Mouse (Mus musculus) adrenal gland, adult 2 months (tissue): ENCODE data around the gene Ppp4c. TPM values are rescaled to one million over a fixed set of nuclear protein-coding genes. Genes with fewer than 3 reads are reported as not detected.

Experiments used
- DNase-seq: peaks from one replicate; pipeline ENCODE4 v3.0.0; 2021
- long read RNA-seq: library from polyadenylated mRNA; stranded (forward); transcript quantifications from one replicate; pipeline ENCODE4 v2.0.0, GENCODE M21; 2021
- polyA plus RNA-seq: library from polyadenylated mRNA; depleted of rRNA; stranded (reverse); fragments of >200 nt; gene quantifications from 2 replicates; pipeline ENCODE4 v1.2.3, GENCODE M21; 2012; rRNA removed
- total RNA-seq, 2 experiments: library from RNA; stranded (reverse); gene quantifications; 2 replicates each; pipeline ENCODE4 v1.2.3; 2021

Gene Ppp4c
- total RNA-seq (10 to 100 TPM; 77.4 to 86.0 TPM), polyA plus RNA-seq (89.8 and 92.4 TPM in 2 replicates)
- long read RNA-seq, transcript Ppp4c-201 (9 exons, 1,359 nt), result major isoform, 54 of 76 reads
- long read RNA-seq, transcript Ppp4c-211 (8 exons, 1,400 nt), result minor isoform, 13 of 76 reads
- long read RNA-seq, partial matches to known transcripts, result 1 of 76 reads
- long read RNA-seq, other reads (novel, unspliced or antisense), result 7 of 76 reads

- DNase-seq, result peak; percentile 97
These were observed at the start of gene Ppp4c for GRCm38 (mm10) chr7:126791851-126792720. Gene Ppp4c, minus strand, starts transcription at chr7:126792496.

- no peak for DNase-seq
These were observed 41.0 kb upstream of the Ppp4c start for GRCm38 (mm10) chr7:126833294-126833693.

DNA sequence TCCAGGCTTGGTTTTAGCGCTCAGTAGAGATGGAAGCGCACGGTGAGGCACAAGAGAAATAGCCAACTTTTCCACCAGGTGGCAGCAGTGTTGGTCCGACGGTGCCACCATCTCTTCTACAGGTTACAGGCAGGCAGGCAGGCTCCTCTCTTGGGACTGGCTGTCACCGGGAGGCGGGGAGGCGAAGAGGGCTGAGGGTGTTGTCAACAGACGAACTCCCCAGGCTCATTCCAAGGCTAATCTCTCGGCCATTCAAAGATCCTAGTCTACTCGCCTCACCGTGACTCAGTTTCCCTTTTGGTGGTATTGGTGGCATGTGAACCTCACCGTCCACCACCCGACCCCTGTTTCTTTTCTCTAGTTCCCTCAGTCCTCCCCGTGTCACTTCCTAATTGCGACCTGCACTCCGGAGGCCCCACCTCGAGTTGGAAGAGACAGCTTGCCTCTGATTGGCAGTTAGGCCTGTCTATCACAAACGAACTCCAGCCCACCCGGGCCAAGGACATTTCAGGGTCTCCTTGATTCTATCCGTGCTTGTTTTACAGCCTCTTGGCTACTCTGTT is 39.8 kb upstream of the Ppp4c start:
- DNase-seq, result peak; percentile 77

GRCm38 (mm10) chr7:126831539-126831938 is 39.2 kb upstream of the Ppp4c start, which contains the start of gene 4930451I11Rik:
Gene 4930451I11Rik, minus strand, starts transcription at chr7:126831639.
- no peak for DNase-seq

DNA sequence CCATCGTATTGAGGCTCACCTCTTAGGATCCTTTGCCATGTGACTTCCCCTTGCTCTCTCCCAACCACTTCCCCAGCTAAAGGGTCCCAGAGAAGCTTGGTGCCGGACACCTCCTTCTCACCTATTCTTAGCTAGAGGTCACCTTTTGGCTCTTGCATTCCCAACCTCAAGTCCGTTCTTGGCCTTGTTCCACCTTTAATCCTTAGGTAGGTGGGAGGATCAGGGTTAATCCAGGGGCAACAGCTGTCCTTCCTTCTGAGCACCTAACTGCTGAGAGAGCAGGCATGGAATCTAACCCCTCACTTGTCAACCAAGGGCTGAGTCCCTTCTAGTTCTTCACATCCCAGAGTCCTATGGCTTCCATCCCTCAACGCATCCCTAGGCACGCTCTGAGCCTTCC is 33.7 kb upstream of the Ppp4c start:
- DNase-seq, result no peak

DNA sequence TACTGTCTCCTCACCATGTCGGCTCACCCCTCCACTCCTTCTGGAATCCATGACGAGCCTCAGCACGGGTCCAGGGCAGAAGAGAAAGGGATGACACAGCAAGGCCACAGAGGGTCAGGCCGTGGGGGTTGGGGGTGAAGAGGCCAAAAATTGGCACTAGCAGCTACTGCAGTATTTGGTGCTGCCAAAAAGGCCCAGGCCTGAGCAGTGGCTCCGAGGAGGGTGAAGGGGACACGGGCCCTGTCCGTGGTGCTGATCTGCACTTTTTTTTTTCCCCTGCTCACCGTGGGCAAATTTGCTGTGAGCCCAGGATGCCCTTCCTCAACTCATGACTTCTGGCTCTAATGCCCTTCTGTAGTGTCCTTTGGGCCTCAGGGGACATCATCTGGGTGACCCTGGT is 33.1 kb upstream of the Ppp4c start:
- DNase-seq, result no peak

DNA sequence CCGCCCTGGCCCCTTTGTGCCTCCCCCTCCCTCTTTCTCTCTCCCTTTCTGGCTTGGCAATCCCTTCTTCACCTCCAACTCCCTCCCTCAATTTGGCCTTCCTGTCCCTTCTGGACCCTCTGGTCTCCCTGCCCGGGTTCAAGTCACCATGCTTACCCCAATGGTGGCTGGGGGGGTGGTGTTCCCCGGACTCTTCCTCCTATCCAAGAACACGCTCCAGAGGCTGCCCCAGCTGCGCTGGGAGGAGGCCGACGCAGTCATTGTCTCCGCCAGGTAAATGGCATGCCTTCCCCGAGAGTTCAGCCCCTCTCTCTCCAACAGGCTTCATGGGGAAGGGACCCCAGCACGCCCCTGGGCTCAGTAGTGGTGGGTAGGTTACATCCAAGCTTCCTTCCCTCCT is 31.6 kb upstream of the Ppp4c start:
- DNase-seq, result no peak

DNA sequence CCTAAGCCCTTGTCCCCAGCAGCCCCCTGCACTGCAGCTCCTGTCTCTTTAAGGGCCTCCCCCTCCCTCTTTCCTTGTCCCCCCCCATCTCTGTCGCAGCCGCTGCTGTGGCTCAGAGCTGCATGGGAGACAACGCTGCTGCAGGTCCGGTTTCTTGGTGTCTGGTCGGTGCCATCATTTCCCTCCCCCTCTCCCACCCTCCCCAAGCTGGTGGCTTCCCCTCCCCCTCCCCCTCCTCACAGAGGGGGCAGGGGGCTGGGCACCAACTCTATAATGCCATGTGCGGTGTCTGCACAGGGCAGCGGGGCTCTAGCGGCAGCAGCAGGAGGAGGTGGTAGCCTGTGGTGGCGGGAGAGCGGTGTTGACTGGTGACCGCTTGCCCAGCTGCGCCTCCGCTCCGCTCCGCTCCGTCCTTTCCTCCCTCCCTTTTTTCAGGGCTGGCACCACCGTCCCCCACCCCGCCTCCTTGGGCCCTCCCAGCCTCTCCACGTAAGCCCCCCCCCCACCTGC is 31.0 kb upstream of the Ppp4c start:
- no peak for DNase-seq

DNA sequence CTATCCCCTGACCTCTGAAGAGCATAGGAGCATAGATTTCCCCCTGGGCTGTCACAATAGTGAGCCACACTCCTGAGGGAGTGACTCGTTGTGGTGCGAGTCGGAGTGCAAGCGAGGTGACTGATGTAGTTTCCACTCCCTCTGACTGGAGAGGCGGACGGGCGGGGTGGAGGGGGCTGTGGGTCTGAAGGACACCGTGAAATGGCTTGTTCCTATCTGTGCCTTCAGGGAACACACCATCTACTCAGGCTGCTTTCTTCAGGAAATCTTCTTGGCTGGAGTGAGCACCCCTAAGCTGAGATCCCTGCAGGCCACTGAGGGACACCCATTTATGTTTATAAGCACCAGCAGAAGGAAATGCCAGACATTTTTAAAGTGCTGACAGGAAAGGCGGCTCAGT is 30.4 kb upstream of the Ppp4c start:
- peak; percentile 63 for DNase-seq

DNA sequence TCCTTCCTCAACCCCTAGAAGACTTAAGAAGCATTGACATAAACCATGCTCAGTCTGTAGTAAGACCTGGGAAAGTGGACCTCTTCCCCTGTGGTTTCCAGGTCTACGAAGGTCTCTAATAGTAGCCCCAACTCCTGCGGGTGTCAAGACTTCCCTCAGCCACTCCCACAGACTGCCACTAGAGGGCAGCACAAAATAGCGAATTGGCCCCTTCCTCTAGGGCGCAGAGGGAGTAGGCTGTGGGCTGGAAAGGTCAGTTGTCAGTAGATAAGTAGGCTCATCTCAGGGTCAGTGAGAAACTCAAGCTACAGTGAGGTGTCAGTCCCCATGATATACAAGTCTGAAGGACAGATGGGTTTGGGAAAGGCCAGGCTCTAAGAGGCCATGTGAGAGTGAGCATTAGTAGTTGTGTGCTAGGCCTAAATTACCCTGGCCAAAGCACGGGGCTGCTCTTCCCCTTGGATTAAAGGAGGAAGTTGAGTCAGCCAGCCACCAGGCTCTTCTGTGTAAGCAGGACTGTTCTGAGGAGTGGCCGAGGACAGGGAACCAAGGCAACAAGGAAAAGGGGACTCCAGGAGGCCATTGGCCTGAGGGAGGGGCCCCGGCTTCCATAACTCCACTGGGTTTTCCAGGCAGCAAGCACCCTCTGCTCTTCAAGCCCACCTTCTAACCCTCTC is 29.7 kb upstream of the Ppp4c start:
- DNase-seq, result peak; percentile 88

DNA sequence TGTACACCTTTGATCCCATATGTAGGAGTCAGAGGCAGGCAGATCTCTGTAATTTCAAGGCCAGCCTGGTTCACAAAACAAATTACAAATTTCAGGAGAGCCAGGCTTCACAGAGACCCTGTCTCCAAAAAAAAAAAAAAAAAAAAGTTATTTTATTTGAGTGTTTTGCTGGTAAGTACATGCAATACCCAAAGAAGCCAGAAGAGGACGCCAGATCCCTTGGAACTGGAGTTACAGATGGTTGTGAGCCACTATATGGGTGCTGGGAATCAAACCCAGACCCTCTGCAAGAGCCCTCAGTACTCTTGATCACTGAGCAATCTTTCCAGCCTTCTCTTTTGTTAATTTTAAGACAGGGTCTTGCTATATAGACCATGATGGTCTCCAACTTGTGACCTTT is 26.5 kb upstream of the Ppp4c start:
- DNase-seq, result no peak

- DNase-seq, result no peak
These were observed 25.3 kb upstream of the Ppp4c start for GRCm38 (mm10) chr7:126817595-126817994.

GRCm38 (mm10) chr7:126816494-126816893 is 24.2 kb upstream of the Ppp4c start:
- DNase-seq, result no peak

- DNase-seq, result peak; percentile 55
These were observed 23.5 kb upstream of the Ppp4c start for GRCm38 (mm10) chr7:126815726-126816222.

- no peak for DNase-seq
These were observed 17.6 kb upstream of the Ppp4c start for GRCm38 (mm10) chr7:126809723-126810369.

- peak; percentile 93 for DNase-seq
These were observed 16.6 kb upstream of the Ppp4c start for GRCm38 (mm10) chr7:126808703-126809455.

DNA sequence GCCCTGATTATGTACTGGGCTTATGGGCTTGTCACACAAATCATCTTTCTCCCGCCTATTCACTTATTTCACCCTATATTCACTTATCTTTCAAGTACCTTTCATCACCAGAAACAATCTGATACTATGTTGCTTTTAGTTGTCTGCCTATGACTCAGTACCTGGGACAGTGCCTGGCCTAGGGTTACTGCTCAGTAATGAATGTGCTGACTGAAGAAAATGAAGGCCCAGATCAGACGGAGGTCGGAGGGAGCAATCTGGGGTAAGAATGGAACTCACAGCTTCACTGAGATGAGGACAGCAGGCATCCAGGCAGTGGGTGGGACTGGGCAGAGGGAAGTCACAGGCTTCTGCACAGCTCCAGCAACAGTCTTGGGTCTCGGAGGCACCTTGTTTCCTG is 15.1 kb upstream of the Ppp4c start:
- peak; percentile 60 for DNase-seq

GRCm38 (mm10) chr7:126806956-126807355 is 14.7 kb upstream of the Ppp4c start:
- no peak for DNase-seq

DNA sequence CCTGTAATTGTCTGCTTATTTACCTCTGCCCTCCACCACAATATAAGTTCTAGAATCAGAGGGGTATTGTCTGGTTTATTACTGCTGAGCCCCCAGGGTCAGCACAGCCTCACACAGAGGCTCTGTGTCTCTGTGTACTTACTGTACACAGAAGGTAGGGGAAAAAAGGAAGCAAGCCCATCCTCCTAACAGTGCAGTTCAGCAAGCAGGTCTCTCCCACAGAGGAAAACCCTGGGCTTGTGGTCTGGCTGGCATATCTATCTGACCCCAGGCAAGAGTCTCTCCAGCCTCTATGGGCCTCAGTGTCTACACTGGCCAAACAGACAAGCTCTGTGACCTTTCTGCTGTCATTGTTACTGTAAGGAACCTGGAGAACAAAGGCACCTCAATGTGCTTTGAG is 11.5 kb upstream of the Ppp4c start:
- DNase-seq, result no peak

DNA sequence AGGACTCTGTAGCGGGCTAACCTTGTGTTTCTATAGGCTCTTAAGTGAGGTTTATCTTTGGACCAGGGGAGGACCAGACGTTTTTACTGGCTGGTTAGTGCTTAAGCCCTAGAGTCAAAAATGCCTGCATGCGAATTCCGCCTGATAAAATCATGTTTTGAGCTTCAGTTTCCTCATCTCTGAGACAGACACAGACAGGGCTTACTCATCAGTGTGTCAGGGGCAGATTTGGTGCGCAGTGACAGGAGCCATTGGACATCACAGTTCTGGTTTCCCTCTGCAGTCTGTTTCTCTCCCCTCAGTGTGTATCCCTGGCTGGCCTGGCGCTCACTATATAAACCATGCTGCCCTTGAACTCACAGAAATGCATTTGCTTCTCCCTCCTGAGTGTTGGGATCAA is 10.9 kb upstream of the Ppp4c start:
- DNase-seq, result peak; percentile 73
